Mouse (Mus musculus) bone marrow, adult 2 months (tissue): Measurements from ENCODE around the gene Ucp3. TPM values are rescaled to one million over a fixed set of nuclear protein-coding genes. Genes with fewer than 3 reads are reported as not detected.

ENCODE experiments used
- H3K27ac ChIP-seq: fragments of 200-500 bp; 2 replicates; pipeline ENCODE4 v1.5.1; 2012; ENCODE audit warnings: low read depth, mild to moderate bottlenecking, control low read depth, inconsistent platforms, low read length; ENCODE audit not compliant: control insufficient read depth, poor library complexity, insufficient read depth
- H3K4me1 ChIP-seq: fragments of 200-500 bp; 2 replicates; pipeline ENCODE4 v1.6.1; 2011; ENCODE audit warnings: low read length; ENCODE audit not compliant: control insufficient read depth, insufficient read depth
- H3K4me3 ChIP-seq: fragments of 200-500 bp; replicated peaks from 2 replicates; pipeline ENCODE3; 2011; ENCODE audit warnings: mild to moderate bottlenecking, low read depth, low read length, control low read depth; ENCODE audit not compliant: control insufficient read depth
- CTCF ChIP-seq: fragments of 200-500 bp; IDR thresholded peaks from 2 replicates; pipeline ENCODE4 v1.5.1; 2011; ENCODE audit warnings: low read length, control low read depth; ENCODE audit not compliant: control insufficient read depth, insufficient read depth
- POLR2A ChIP-seq: fragments of 200-500 bp; IDR thresholded peaks from 2 replicates; pipeline ENCODE4 v1.6.1; 2011; ENCODE audit warnings: low read depth, mild to moderate bottlenecking, control low read depth, low read length, borderline replicate concordance; ENCODE audit not compliant: control insufficient read depth
- WGBS: fragments of 180-500 bp; shearing (Covaris S2); methylation state at CpG from one replicate; pipeline ENCODE4 v1.1.7; 2018; 5-methylcytosine and 5-hydroxymethylcytosine counted together
- polyA plus RNA-seq: library from polyadenylated mRNA; stranded (reverse); fragments of >200 nt; gene quantifications from 2 replicates; pipeline ENCODE4 v1.2.4, GENCODE M21; 2011; ENCODE audit warnings: low replicate concordance; ENCODE audit not compliant: missing spikeins, insufficient read depth, insufficient read length

Gene Ucp3
- polyA plus RNA-seq, 1 experiment: 0.77 TPM

DNA sequence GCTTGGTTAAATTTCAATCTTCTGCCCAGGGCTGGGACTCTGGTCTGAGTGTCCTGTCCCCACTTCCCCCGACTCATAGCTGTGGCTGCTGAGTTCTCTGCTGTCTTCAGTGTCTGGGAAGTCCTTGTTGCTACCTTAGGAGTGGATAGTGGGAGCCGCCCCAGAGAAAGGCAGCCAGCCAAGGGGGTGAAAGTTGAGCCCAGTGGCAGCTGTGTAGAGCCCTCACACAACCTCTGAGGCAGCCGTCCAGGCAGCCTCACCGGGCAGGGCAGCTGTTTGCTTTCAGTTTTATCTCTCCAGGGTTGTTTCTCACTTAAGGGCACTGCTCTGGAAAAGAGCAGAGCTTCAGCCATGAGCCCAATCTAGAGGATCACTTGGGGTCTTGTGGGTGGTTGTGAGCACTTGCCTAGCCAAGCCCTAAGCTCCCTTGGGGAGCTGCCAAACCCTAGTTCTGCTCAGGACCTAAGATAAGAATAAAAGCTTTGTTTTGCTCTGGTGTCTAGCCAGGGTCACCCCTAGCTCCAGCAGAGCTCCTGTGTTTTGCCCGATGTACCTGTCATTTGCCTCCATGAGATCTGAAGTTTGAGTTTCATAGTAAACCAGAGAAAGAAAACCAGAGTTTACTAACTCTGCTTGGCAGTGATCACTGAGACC is 7.0 kb upstream of the Ucp3 start:
- H3K27ac ChIP-seq: peak overlapping the region; percentile 92
- 18% methylated on average over 5 of the region's 5 CpGs for WGBS
- H3K4me1 ChIP-seq: no peaks in the 10 kb centered on the region; the same call in 1 of the 2 replicates
- H3K4me3 ChIP-seq: peak overlapping the region; percentile 31
- TF ChIP-seq CTCF: no peak
- TF ChIP-seq POLR2A: peak; percentile 71; the same call in 1 of the 2 replicates

GRCm38 (mm10) chr7:100466781-100467510 is 5.8 kb upstream of the Ucp3 start:
- H3K4me1 ChIP-seq: no peaks in the 10 kb centered on the region; the same call in 1 of the 2 replicates
- 67% methylated on average over 11 of the region's 11 CpGs for WGBS
- TF ChIP-seq POLR2A: peak; percentile 85
- no peak for TF ChIP-seq CTCF
- H3K27ac ChIP-seq: peak overlapping the region; percentile 93
- peak overlapping the region; percentile 70 for H3K4me3 ChIP-seq

DNA sequence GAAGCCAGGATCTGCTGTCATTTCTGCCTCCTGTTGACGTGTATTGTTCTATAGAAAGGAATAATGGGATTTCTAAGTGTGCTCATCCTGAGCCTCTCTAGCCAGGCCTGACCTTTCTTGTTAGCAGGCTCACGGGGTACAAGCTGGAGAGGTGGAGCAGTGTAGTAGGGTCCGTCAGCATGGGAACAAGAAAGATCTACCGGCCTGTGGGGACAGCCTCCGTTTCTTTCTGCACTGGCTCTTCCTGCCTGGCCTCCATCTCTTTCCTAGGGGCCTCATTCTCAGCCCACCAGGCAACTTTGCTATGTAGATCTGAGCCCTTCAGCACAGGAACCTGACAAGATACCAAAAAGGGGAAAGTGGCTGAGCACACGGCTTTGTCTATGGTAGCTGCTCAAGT is 4.0 kb upstream of the Ucp3 start:
- Histone ChIP-seq H3K4me3 (no peak overlapping the region), H3K27ac (no peak overlapping the region), H3K4me1 (no peaks in the 10 kb centered on the region; the same call in 1 of the 2 replicates)
- no peak for TF ChIP-seq CTCF
- no peak for TF ChIP-seq POLR2A
- WGBS: 89% methylated on average over 6 of the region's 6 CpGs

DNA sequence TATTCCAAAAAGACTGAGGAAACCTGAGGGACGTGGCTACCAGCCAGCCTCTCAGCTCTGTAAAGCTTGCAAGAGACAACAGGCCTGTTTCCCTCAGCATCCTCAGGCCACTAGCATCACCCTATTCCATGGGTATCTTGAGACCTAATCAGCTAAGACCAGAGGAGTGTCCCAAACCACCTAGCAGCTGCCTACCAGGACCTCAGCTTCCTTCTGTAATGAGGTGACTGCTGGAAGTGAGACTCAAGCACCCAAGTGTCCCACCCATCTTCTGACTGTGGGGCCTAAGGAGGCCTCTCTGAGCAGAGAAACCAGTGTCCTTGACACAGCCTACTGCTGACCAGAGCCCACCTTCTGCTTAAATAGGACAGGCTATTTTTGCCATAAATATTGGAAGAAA is 3.3 kb upstream of the Ucp3 start:
- no peak overlapping the region for H3K27ac ChIP-seq
- no peak overlapping the region for H3K4me3 ChIP-seq
- no peaks in the 10 kb centered on the region; the same call in 1 of the 2 replicates for H3K4me1 ChIP-seq
- no peak for TF ChIP-seq CTCF
- TF ChIP-seq POLR2A: no peak
- 96% methylated on average over 1 of the region's 1 CpGs for WGBS

DNA sequence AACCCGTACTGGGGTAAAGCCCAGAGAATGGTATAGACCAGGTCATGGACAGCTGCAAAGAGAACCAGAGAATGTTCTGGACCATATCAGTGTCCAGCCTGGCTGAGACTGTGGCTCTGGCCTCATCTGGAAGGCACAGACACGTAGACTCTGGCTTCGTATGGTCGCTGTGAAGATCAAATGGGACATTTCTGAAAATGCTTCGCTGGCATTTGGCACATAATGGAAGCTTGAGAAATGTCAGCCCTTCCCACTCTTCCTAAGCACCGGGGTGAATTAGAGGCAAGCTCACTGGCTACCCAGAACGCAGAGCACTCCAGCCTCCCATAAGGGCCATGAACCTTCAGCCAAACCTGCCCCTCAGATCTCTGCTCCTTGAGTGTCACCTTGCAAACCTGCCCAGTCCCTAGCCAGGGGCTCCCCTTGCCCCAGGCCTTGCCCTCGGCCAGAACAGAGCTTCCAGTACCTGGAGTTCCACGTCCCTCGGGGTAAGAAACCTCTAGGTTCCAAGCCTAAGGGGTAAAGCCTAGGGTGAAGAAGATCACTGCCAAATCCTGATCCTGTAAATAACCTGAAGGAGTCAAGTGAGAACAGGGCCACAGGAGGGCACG is 1.9 kb upstream of the Ucp3 start:
- Histone ChIP-seq H3K27ac (no peak overlapping the region), H3K4me1 (no peaks in the 10 kb centered on the region; the same call in 1 of the 2 replicates), H3K4me3 (no peak overlapping the region)
- 92% methylated on average over 11 of the region's 11 CpGs for WGBS
- TF ChIP-seq CTCF (no peak), POLR2A (no peak)

- Histone ChIP-seq H3K27ac (no peak overlapping the region), H3K4me1 (no peaks in the 10 kb centered on the region; the same call in 1 of the 2 replicates), H3K4me3 (no peak overlapping the region)
- TF ChIP-seq POLR2A (no peak), CTCF (no peak)
- 86% methylated on average over 1 of the region's 1 CpGs for WGBS
Observed at GRCm38 (mm10) chr7:100471407-100471797, 1.4 kb upstream of the Ucp3 start.

- H3K4me3 ChIP-seq: no peak overlapping the region
- no peak overlapping the region for H3K27ac ChIP-seq
- WGBS: 72% methylated on average over 9 of the region's 9 CpGs
Observed at GRCm38 (mm10) chr7:100473846-100474454, 1.2 kb downstream of the Ucp3 start.

DNA sequence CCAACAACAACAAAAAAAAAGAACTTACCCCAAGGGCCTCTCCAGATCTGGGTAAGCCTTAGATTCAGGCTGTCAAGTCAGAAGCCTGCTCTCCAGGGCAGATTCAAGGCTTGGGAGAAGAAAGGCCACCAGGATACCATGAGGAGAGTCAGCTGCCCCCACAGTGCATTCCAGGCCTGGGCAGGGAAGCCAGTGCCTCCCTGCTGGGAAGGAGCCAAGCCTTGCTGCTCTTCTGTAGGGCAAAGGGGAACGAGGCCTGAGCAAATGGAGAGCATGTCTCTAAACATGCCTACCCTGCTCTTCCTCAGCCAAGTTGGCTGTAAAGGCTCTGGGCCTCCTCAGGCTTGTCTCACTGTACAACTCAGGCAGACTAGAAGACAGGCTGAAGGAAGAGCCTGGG is 1.9 kb downstream of the Ucp3 start:
- Histone ChIP-seq H3K4me1 (no peaks in the 10 kb centered on the region), H3K4me3 (no peak overlapping the region), H3K27ac (no peak overlapping the region)
- WGBS: 60% methylated on average over 1 of the region's 1 CpGs
- no peak for TF ChIP-seq POLR2A
- no peak for TF ChIP-seq CTCF

More at GRCm38 (mm10) chr7:100473846-100474454, 1.2 kb downstream of the Ucp3 start:
- H3K4me1 ChIP-seq: no peaks in the 10 kb centered on the region
- TF ChIP-seq CTCF (no peak), POLR2A (no peak)
